Mouse (Mus musculus) T-helper 17 cell (primary cell): Measurements from ENCODE around the gene Hivep3.

Source experiments
- in situ Hi-C, 2 experiments: fragments of 300-600 bp; cut with MboI, MseI; formaldehyde crosslinking; loops; 1 replicate in 1 of 2; 2 replicates in 1 of 2; pipeline ENCODE4 v1.15.1; 2025; ENCODE audit warnings: high pct_unique_total_duplicates in 2 of 2

Hivep3 gene

GRCm38 (mm10) chr4:120128033-120128432, 394.4 kb downstream of the Hivep3 start:
- in situ Hi-C loops, result loop anchor here in 1 of 2 experiments (10.0 kb wide), 1 partner anchor 213 kb away; no protein-coding TSS in a partner anchor

DNA sequence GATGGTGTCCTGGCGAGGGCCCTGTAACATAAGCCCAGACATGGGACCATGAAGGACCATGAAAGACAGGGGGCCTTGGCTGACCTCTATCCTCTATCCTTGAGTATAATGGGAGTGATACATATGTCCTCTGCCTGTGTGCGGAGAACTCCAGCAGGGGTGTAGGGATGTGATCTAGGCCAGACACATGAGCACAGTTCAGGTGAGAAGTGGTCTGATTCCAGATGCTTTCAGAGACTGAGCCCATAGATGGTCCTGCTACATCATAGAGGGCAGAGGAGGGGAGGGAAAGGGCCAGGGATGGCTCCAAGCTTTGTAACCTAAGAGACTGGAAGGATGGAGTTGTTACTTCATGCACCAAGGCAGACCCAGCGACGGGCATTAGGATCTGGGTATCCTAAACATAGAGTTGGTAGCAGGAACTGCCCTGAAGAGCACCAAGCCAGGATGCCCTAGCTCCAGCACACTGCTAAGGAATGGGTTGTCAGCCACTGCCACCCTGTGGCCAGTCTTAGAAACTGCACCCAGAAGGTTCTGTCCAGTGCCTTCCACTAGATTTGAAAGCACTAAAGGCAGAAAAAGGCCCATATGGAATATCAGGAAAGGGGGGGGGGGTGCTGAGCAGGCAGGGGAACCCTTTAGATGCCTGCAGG, 395.8 kb downstream of the Hivep3 start:
- in situ Hi-C loops, result loop anchor here in 1 of 2 experiments (10.0 kb wide), 1 partner anchor 215 kb away; no protein-coding TSS in a partner anchor

DNA sequence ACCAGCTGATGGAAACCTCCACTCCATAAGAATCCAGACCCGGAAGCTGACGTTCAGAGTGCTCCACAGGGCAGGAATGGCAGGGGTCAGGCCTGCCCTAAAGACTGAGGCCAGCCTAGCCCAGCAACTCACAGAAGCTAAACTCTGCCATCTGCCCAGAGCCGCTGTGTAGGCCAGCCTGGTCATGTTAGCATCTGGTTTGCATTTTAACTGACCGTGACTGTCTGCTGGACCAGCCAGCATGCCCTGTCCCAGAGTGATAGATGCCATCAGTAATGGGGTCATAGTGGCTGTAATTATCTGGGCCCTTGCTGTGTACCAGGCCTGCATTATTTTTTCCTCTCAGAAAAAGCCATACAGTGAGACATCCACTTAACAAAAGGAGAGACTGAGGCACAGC, 397.3 kb downstream of the Hivep3 start:
- in situ Hi-C loops, result no loop called here

DNA sequence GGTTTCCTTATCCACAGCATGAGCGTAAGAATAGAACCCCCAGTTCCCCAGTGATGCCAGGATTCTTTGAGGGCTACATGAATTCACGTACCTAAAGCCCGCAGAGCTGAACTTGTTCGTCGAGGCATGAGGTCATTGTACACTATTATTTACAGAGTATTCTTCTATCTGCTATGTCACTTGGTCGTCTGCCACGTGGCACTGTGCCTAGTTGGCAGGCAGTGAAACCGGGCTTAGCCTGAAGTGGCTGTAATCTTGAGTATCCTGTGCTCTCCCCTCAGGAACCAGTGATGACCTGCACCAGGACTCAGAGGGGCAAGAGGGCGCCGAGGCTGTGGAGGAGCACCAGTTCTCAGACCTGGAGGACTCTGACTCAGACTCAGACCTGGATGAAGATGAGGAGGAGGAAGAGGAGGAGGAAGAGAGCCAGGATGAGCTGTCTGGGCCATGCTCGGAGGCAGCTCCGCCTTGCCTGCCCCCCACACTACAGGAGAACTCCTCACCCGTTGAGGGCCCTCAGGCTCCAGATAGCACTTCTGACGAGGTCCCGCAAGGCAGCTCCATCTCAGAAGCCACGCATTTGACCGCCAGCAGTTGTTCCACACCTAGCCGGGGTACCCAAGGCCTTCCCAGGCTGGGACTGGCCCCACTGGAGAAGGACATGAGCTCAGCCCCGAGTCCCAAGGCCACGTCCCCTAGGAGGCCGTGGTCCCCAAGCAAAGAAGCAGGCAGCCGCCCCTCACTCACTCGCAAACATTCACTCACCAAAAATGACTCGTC, 398.0 kb downstream of the Hivep3 start:
- in situ Hi-C loops, result no loop called here

- in situ Hi-C loops, result no loop called here
Measured at GRCm38 (mm10) chr4:120134223-120134622, 400.6 kb downstream of the Hivep3 start.

GRCm38 (mm10) chr4:120141810-120142209, 408.2 kb downstream of the Hivep3 start:
- in situ Hi-C loops, result loop anchor here in 1 of 2 experiments (10.0 kb wide), 1 partner anchor 887 kb away; the partner anchor contains the start of gene Cldn19

DNA sequence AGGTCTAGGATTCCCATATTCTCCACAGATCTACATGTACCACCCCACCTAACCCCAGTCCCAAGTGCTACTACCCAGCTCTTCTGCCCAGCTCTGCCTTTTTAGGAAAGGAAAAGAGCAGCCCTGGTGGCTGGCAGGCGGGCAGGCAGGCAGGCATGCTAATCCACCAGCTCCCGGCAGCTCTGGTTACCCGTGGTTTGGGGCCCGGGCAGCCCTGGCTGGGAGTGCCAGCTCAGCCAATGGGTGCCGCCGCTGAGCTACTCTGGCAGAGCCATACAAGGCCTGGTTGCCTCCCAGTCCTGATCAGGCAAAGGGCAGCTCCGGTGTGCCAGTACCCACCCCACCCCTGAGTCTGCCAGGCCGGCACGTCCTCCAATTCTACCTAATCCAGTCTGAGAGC, 409.3 kb downstream of the Hivep3 start:
- in situ Hi-C loops, result loop anchor here in 1 of 2 experiments (10.0 kb wide), 1 partner anchor 888 kb away; the partner anchor contains the start of gene Cldn19

DNA sequence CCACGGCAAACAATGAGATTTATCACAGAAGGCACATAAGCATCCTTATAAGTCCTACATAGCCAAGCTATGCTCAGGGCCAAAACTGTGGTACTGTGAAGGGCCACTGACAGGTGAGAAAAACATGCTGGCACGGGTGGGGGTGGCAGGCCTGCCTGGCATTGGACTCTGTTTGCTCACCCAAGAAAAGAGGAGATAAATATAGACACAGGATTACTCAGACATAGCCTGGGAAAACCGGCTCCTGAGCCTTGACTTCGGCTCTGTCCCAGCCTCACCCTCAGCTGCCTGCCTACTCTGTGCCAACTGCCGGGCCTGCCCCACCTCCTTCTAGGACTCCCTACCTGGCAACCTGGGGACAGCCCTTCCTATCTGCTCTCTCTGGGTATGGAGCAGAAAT, 410.8 kb downstream of the Hivep3 start:
- in situ Hi-C loops, result loop anchor here in 1 of 2 experiments (10.0 kb wide), 1 partner anchor 890 kb away; the partner anchor contains the start of gene Cldn19

DNA sequence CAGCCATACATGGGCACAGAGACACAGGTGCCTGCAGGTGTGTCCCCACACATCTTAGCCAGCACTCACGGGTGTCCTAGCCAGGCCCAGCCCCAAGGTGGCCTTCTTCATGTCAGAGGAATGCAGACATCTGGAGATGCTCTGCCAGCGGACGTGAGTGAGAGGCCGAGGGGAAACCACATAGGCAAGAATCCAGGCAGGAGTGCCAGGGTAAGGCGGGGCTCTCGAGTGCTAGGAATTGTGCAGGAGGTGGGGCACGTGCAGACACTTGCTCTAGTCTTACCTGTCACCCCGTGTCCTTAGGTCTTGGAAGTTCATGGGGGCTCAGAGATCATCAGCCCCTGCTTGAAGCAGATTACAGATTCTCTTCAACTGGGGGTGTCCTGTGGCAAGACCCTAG, 412.3 kb downstream of the Hivep3 start:
- in situ Hi-C loops, result loop anchor here in 1 of 2 experiments (10.0 kb wide), 1 partner anchor 891 kb away; the partner anchor contains the start of gene Cldn19

- in situ Hi-C loops, result loop anchor here in 1 of 2 experiments (10.0 kb wide), 1 partner anchor 894 kb away; the partner anchor contains the start of gene Cldn19
Measured at GRCm38 (mm10) chr4:120148291-120149141, 414.9 kb downstream of the Hivep3 start.

GRCm38 (mm10) chr4:120149142-120149524, 415.5 kb downstream of the Hivep3 start:
- in situ Hi-C loops, result loop anchor here in 1 of 2 experiments (10.0 kb wide), 1 partner anchor 894 kb away; the partner anchor contains the start of gene Cldn19

DNA sequence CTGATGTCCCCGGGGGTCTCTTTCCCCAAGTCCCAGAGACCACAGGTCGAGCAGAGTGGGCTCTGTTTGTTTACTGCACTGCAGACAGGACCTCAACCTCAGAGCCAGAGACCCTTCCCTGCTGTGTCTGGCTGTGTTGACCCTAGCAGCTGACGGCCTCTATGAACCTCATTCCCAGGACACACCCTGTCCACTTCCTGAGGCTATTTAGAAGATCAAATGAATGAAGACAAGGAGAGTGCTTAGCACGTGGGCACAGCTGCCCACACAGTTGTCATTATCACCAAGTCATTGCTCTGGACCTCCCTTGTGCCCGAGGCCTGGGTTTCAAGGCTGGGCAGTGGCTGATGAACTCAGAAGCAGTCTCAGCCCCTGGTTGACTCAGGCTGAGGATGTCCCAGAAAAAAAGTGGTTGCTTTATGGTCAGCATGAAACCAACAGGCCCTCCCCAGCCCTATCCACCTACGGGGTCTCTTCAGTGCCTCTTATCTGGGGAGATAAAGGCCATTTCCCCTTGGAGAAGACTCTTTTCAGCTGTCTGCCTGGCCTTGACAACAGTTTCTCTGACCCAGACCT, 416.8 kb downstream of the Hivep3 start:
- in situ Hi-C loops, result no loop called here

DNA sequence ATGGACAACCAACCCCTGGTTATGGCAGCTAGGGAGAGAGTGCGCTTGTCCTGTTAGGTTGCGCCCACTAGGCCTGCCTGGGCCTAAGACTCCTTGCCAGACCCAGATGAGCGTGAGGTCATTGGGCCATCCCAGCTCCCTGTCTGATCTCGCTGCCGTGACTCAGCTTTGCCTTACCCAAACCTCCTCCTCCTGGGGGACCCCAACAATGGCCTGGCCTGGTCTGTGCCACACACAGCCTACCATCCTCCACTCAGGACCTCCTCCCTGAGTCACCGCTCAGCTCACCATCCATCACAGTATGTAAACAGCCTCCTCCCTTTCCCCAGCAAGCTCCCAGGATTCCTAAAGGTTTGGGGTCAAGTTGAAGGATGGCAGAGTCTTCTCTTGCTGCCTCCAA, 418.3 kb downstream of the Hivep3 start:
- in situ Hi-C loops, result no loop called here

GRCm38 (mm10) chr4:120152648-120153047, 419.1 kb downstream of the Hivep3 start:
- in situ Hi-C loops, result no loop called here

DNA sequence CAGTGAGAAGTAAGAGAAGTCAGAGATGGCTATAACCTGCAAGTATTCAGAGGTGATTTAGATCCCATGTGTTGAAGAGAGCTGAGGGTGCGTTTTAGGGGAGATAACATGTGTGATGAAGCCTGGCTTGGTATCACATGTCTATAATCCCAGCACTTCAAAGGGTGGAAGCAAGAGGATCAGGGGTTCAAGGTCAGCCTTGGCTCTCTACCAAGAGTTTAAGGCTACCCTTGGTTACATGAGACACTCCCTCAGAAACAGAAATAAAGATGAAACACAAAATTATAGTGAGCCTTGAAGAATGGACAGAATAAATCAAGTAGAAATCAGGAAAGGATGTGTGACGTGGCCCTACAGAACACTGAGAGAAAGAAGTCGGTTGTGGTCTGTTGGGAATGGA, 420.2 kb downstream of the Hivep3 start:
- in situ Hi-C loops, result no loop called here

GRCm38 (mm10) chr4:120158714-120159310, 425.2 kb downstream of the Hivep3 start:
- in situ Hi-C loops, result no loop called here

- in situ Hi-C loops, result no loop called here
Measured at GRCm38 (mm10) chr4:120161166-120161949, 427.8 kb downstream of the Hivep3 start, which contains the start of gene Edn2. Gene Edn2 (plus strand): TSS chr4:120161206.

DNA sequence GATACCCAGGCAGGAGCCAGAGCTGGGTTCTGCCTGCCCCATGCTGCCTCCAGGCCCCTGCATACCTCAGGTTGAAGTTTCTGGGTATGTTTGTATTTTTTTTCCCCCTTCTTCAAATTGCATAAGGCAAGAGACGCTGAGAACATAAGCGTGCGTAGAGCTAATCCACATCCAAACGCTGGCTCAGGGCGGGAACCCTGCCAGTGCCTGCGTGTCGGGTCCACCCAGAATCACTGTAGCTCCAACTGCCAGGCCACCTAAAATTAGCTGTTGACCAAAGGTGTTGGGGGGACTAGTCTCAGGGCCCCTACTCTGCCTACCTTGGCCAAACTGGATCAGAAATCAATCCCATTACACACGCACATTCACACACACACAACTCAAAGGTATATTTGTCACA, 429.0 kb downstream of the Hivep3 start:
- in situ Hi-C loops, result no loop called here

DNA sequence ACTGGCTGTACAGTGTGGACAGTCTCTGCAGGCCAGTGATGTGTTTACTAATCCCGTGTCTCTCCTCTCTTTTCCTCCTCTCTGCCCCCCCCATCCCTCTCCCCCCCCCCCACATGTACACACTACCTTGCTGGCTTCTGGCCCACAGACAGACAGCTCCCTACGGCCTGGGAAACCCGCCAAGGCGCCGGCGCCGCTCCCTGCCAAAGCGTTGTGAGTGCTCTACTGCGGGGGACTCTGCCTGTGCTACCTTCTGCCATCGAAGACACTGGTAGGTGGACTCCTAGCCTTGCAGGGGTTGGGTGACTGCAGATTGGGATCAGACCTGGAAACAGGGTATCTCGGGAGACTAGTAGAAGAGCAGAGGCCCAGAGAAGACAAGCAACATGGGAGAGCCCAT, 429.7 kb downstream of the Hivep3 start:
- in situ Hi-C loops, result no loop called here

GRCm38 (mm10) chr4:120164316-120164715, 430.7 kb downstream of the Hivep3 start:
- in situ Hi-C loops, result no loop called here
